Mouse (Mus musculus) limb, embryonic 12.5 days (tissue): Measurements from ENCODE around the gene Tmem150a. TPM values are rescaled to one million over a fixed set of nuclear protein-coding genes. Genes with fewer than 3 reads are reported as not detected.
A peak's percentile ranks its signal among the peaks of the same experiment; 100 is the strongest.

Experiments
- ATAC-seq: fragments of 200-750 bp; cut with Nextera tagmentation; 2 replicates; pipeline ENCODE4 v1.8.0; 2017; ENCODE audit warnings: low read depth, moderate TSS enrichment; ENCODE audit not compliant: insufficient number of reproducible peaks, insufficient read depth, low FRiP score, low TSS enrichment
- H3K27ac ChIP-seq: fragments of 300-500 bp; sonication (generic); 2 replicates; pipeline ENCODE4 v1.5.1; 2016; ENCODE audit warnings: mild to moderate bottlenecking, moderate library complexity
- H3K27me3 ChIP-seq: fragments of 300-500 bp; sonication (generic); 2 replicates; pipeline ENCODE4 v1.6.1; 2016; ENCODE audit warnings: mild to moderate bottlenecking, moderate library complexity
- H3K36me3 ChIP-seq: fragments of 300-500 bp; sonication (generic); 2 replicates; pipeline ENCODE4 v1.6.1; 2016; ENCODE audit warnings: mild to moderate bottlenecking, moderate library complexity
- H3K4me1 ChIP-seq: fragments of 300-500 bp; sonication (generic); replicated peaks from 2 replicates; pipeline ENCODE4 v1.6.1; 2016
- H3K4me2 ChIP-seq: fragments of 300-500 bp; sonication (generic); 2 replicates; pipeline ENCODE4 v1.6.1; 2016; ENCODE audit warnings: mild to moderate bottlenecking, moderate library complexity
- H3K4me3 ChIP-seq: fragments of 300-500 bp; sonication (generic); replicated peaks from 2 replicates; pipeline ENCODE4 v1.5.1; 2016; ENCODE audit warnings: mild to moderate bottlenecking
- H3K9ac ChIP-seq: fragments of 300-500 bp; sonication (generic); replicated peaks from 2 replicates; pipeline ENCODE4 v1.6.1; 2016; ENCODE audit warnings: mild to moderate bottlenecking, moderate library complexity
- H3K9me3 ChIP-seq: fragments of 300-500 bp; sonication (generic); 2 replicates; pipeline ENCODE4 v1.6.1; 2016; ENCODE audit warnings: mild to moderate bottlenecking, moderate library complexity
- WGBS: fragments of 180-500 bp; shearing (Covaris S2); methylation state at CpG from one replicate; pipeline ENCODE4 v1.1.7; 2016; 5-methylcytosine and 5-hydroxymethylcytosine counted together
- polyA plus RNA-seq: library from polyadenylated mRNA; unstranded; fragments of >200 nt; fragmentation: Nextera tagmentation; extraction: Ambion mirVana; gene quantifications from 2 replicates; pipeline ENCODE4 v1.2.1, GENCODE M21; 2016

The Tmem150a gene
- polyA plus RNA-seq: 8.8 and 9.8 TPM in 2 replicates

- Histone ChIP-seq H3K36me3 (peaks cover 39% of the 10 kb centered on the region), H3K9ac (peak within 1 kb of the TSS; percentile 62), H3K9me3 (no peaks in the 10 kb centered on the region), H3K27me3 (no peaks in the 10 kb centered on the region; the same call in 1 of the 2 replicates), H3K4me3 (peak within 1 kb of the TSS; percentile 61), H3K4me1 (peaks cover 36% of the 10 kb centered on the region), H3K27ac (no peak within 1 kb of the TSS), H3K4me2 (peak within 1 kb of the TSS; percentile 73)
- ATAC-seq: peak; percentile 82
- WGBS: under 1% methylated on average over 70 of the region's 71 CpGs
Observed at GRCm38 (mm10) chr6:72355066-72355911, at the start of gene Tmem150a. TSS of gene Tmem150a (plus strand) at chr6:72355447.

GRCm38 (mm10) chr6:72312198-72312597 is 43.0 kb upstream of the Tmem150a start:
- Histone ChIP-seq H3K9me3 (no peaks in the 10 kb centered on the region), H3K9ac (no peak overlapping the region), H3K36me3 (peaks cover 41% of the 10 kb centered on the region), H3K4me2 (no peak overlapping the region), H3K27ac (no peak overlapping the region), H3K4me1 (no peaks in the 10 kb centered on the region), H3K4me3 (no peak overlapping the region), H3K27me3 (no peaks in the 10 kb centered on the region)
- no peak for ATAC-seq
- WGBS: 93% methylated on average over 3 of the region's 3 CpGs

- Histone ChIP-seq H3K27ac (no peak overlapping the region), H3K4me2 (no peak overlapping the region), H3K9ac (no peak overlapping the region), H3K4me1 (no peaks in the 10 kb centered on the region), H3K4me3 (no peak overlapping the region), H3K9me3 (no peaks in the 10 kb centered on the region), H3K36me3 (peaks cover 52% of the 10 kb centered on the region), H3K27me3 (no peaks in the 10 kb centered on the region)
- no peak for ATAC-seq
- WGBS: 91% methylated on average over 11 of the region's 11 CpGs
Observed at GRCm38 (mm10) chr6:72313124-72313867, 42.0 kb upstream of the Tmem150a start.

DNA sequence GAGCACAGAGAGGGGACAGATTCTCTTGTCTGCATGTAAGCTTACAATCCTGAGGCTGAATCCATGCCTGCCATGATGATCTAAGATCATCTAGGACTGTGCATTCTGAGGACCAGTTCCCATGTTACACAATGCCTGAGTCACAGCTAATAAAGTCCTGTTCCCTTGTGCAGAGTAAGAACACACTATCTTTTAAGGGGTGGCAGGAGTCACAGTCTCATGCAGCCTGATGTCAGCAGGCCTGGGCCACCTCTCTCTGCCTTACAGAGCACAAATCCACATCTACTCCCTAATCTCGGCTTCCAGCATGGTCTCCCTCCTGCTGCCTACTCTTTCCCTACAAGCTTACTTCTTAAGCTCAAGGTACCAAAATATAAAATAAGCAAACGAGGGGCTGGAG is 39.9 kb upstream of the Tmem150a start:
- Histone ChIP-seq H3K4me2 (no peak overlapping the region), H3K36me3 (peaks cover 73% of the 10 kb centered on the region), H3K27me3 (no peaks in the 10 kb centered on the region), H3K4me1 (no peaks in the 10 kb centered on the region), H3K9ac (no peak overlapping the region), H3K9me3 (no peaks in the 10 kb centered on the region), H3K4me3 (no peak overlapping the region), H3K27ac (no peak overlapping the region)
- WGBS: 86% methylated on average over 2 of the region's 2 CpGs
- ATAC-seq: no peak

DNA sequence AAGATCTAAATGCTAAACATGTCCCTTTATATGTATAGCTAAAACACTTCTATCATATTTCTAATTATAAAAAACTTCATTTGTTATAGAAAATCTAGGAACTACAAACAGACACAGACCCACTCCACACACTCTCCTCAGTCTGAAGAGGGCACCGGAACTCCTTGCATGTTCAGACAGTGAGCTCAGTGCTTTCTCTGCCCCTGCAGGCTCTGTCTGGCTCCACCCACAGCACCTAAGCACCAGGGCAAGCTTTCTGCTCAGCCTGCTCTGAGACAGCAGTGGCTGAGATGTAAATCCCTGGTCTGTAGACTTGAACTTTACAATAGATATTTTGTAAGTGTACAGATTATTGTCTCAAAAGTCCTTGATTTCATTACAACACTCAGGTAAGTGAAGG is 39.2 kb upstream of the Tmem150a start:
- ATAC-seq: no peak

DNA sequence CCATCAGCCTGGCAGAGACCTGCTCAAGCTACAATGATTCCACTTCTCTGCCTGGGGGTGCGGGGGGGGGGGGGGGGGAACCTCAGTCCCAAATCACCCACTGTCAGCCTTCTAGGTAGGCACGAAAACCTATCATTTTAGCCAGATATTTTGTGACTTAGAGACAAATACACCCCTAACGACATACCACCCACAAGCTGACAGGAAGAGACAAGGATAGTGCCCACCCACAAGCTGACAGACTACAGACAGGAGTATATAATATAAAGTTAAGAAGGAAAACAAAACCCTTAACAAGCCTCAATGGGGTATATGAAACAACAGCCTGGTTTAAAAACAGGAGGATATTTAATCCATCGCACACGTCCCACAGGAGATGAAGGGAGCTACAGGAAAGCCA is 36.8 kb upstream of the Tmem150a start:
- Histone ChIP-seq H3K9ac (no peak overlapping the region), H3K9me3 (no peaks in the 10 kb centered on the region), H3K36me3 (peaks cover 88% of the 10 kb centered on the region), H3K4me1 (no peaks in the 10 kb centered on the region), H3K27me3 (no peaks in the 10 kb centered on the region), H3K27ac (no peak overlapping the region), H3K4me2 (no peak overlapping the region), H3K4me3 (no peak overlapping the region)
- 81% methylated on average over 5 of the region's 5 CpGs for WGBS
- no peak for ATAC-seq

More for the DNA sequence above, 39.2 kb upstream of the Tmem150a start:
- Histone ChIP-seq H3K4me3 (no peak overlapping the region), H3K27me3 (no peaks in the 10 kb centered on the region), H3K27ac (no peak overlapping the region), H3K4me1 (no peaks in the 10 kb centered on the region), H3K9ac (no peak overlapping the region), H3K9me3 (no peaks in the 10 kb centered on the region), H3K4me2 (no peak overlapping the region), H3K36me3 (peaks cover 80% of the 10 kb centered on the region)
- 83% methylated on average over 1 of the region's 1 CpGs for WGBS

DNA sequence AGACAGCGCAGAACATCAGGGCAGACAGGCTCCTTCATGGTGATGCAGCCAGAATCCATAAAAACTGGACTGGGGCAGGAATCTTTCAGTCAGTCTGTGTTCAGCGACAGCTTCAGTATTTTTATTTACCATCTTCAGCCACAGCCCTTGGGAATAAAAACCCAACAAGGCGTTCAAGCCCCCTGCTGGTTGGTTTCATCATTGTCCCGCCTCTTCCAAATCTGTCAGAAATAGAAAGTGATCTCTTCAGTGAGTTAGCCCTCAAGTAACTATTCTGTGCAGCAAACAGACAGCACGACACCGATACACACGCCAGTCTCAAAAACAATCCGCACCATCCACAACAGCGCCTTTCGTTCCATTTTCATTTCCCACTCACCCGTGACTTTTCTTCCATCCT is 36.2 kb upstream of the Tmem150a start:
- ATAC-seq: no peak
- Histone ChIP-seq H3K4me2 (no peak overlapping the region), H3K36me3 (peaks cover 89% of the 10 kb centered on the region), H3K4me1 (no peaks in the 10 kb centered on the region), H3K4me3 (no peak overlapping the region), H3K27ac (no peak overlapping the region), H3K9ac (no peak overlapping the region), H3K9me3 (no peaks in the 10 kb centered on the region), H3K27me3 (no peaks in the 10 kb centered on the region)
- WGBS: 83% methylated on average over 11 of the region's 11 CpGs

- H3K4me1 ChIP-seq: no peaks in the 10 kb centered on the region
- H3K36me3 ChIP-seq: peaks cover 98% of the 10 kb centered on the region
- WGBS: 92% methylated on average over 3 of the region's 3 CpGs
- H3K9me3 ChIP-seq: no peaks in the 10 kb centered on the region
- no peak overlapping the region for H3K9ac ChIP-seq
- H3K4me2 ChIP-seq: no peak overlapping the region
- no peak for ATAC-seq
- H3K4me3 ChIP-seq: no peak overlapping the region
- no peak overlapping the region for H3K27ac ChIP-seq
- H3K27me3 ChIP-seq: no peaks in the 10 kb centered on the region
Observed at GRCm38 (mm10) chr6:72322936-72323335, 32.3 kb upstream of the Tmem150a start.

- no peak overlapping the region for H3K27ac ChIP-seq
- no peak for ATAC-seq
- 93% methylated on average over 6 of the region's 6 CpGs for WGBS
- no peak overlapping the region for H3K4me2 ChIP-seq
- H3K4me1 ChIP-seq: no peaks in the 10 kb centered on the region
- no peaks in the 10 kb centered on the region for H3K9me3 ChIP-seq
- H3K36me3 ChIP-seq: peaks cover 98% of the 10 kb centered on the region
- no peak overlapping the region for H3K9ac ChIP-seq
- no peak overlapping the region for H3K4me3 ChIP-seq
- no peaks in the 10 kb centered on the region for H3K27me3 ChIP-seq
Observed at GRCm38 (mm10) chr6:72323786-72324508, 31.3 kb upstream of the Tmem150a start.

DNA sequence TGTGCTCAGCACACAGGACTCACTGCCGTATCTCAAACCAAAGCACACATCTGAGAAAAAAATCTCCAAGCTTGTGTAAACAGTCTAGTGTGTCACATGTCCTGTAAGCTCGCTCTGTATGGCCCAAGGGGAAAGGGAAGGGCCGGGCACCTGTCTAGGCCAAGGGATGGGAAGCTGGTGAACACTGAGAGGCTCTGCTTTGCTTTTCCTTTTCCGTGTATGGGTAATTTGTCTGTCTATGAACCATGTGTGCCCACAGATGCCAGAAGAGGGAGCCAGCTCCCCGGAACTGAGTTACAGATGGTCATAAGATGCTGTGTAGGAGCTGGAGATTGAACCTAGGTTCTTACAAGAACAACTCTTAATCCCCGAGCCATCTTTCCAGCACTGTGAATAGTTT is 29.0 kb upstream of the Tmem150a start:
- no peaks in the 10 kb centered on the region for H3K9me3 ChIP-seq
- WGBS: 79% methylated on average over 6 of the region's 6 CpGs
- ATAC-seq: no peak
- H3K4me3 ChIP-seq: no peak overlapping the region
- H3K36me3 ChIP-seq: peaks cover 96% of the 10 kb centered on the region
- no peak overlapping the region for H3K4me2 ChIP-seq
- no peaks in the 10 kb centered on the region for H3K27me3 ChIP-seq
- no peaks in the 10 kb centered on the region for H3K4me1 ChIP-seq
- H3K27ac ChIP-seq: no peak overlapping the region
- H3K9ac ChIP-seq: no peak overlapping the region

DNA sequence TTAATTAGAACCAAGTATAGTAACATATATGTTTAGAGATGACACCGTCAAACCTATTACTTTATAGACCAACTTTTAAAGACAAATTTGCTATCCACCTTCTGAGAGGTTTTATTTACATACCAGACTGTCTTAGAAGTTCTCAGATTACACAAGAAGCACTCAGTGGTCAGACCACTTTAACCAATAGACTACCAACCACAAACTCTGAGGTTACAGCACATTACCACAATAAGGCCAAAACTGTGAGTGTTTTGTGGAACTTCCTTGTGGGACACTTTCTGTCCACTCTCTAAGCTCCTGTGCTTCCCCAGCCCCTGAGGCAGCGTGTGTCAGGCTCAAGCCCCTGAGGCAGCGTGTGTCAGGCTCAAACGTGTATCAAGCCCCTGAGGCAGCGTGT is 26.2 kb upstream of the Tmem150a start:
- Histone ChIP-seq H3K9me3 (no peaks in the 10 kb centered on the region), H3K27me3 (no peaks in the 10 kb centered on the region), H3K4me1 (no peaks in the 10 kb centered on the region), H3K4me3 (no peak overlapping the region), H3K9ac (no peak overlapping the region), H3K27ac (no peak overlapping the region), H3K36me3 (peaks cover 97% of the 10 kb centered on the region), H3K4me2 (no peak overlapping the region)
- no peak for ATAC-seq
- 90% methylated on average over 5 of the region's 5 CpGs for WGBS
